Mouse (Mus musculus) megakaryocyte progenitor cell, adult 5-6 weeks (primary cell): Measurements from ENCODE around the gene Rtp4. TPM values are rescaled to one million over a fixed set of nuclear protein-coding genes. Genes with fewer than 3 reads are reported as not detected.
A peak's percentile ranks its signal among the peaks of the same experiment; 100 is the strongest.

Experiments used
- ATAC-seq: replicated peaks from 2 replicates; pipeline ENCODE4 v1.8.0; 2016; ENCODE audit warnings: mild to moderate bottlenecking, moderate TSS enrichment, inconsistent platforms; ENCODE audit not compliant: poor library complexity
- total RNA-seq, 2 experiments: library from RNA; stranded (forward) in 1 of 2; stranded (reverse) in 1 of 2; fragments of 157-497, 149-512 nt in 1 of 2; fragments of 200-1000 nt in 1 of 2; gene quantifications; 2 replicates each; pipeline versions ENCODE4 v1.2.3 to v1.2.4; 2015 to 2017

Gene Rtp4
- total RNA-seq, 2 experiments from 2014 or later = 1.2 to 5.6 TPM

DNA sequence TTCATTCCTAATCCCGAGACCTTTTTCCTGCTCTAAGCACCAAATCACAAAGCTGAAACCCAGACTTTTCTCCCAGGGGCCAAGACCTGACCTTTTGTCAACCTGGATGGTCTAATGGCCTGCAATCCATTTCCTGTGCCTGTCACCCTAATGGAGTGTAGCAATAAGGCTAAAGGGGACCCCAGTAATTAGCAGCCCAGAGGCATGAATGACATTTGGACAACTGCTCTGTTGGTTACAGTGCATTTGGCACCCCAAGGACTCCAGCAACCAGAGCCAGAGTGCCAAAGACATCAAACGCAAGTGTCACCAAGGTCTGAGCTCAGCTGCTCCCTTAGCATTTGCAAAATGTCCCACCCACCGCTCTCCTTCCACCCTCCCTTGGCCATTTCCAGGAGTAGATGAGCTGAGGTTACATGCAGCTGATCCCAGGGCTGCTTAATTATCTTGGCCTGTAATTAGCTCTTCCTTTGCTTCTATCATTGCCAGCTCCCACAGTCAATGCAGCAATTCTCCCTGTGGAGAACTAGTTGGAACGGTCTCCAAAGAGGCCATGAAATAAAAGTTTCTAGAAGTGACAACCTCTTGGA is 48.4 kb downstream of the Rtp4 start:
- no peak for ATAC-seq

DNA sequence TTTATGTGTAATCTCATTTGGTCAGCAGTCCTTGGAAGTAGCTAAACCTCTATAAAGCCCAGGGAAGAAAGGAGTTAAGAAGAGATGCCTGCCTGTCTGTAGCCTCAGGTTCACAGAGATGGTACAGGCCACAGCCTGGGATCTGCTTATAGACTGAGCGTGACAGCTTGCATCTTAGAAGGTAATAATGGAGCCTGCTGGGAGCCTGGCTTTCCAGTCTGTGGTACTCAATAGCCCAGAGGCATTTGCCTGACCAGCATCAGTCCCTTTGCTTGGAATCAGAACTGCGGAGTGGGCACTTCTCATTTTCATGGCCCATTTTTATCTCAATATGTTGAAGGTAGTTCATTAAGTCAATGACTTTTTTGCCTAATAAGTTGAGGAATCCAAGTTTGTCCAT is 54.5 kb downstream of the Rtp4 start:
- no peak for ATAC-seq

DNA sequence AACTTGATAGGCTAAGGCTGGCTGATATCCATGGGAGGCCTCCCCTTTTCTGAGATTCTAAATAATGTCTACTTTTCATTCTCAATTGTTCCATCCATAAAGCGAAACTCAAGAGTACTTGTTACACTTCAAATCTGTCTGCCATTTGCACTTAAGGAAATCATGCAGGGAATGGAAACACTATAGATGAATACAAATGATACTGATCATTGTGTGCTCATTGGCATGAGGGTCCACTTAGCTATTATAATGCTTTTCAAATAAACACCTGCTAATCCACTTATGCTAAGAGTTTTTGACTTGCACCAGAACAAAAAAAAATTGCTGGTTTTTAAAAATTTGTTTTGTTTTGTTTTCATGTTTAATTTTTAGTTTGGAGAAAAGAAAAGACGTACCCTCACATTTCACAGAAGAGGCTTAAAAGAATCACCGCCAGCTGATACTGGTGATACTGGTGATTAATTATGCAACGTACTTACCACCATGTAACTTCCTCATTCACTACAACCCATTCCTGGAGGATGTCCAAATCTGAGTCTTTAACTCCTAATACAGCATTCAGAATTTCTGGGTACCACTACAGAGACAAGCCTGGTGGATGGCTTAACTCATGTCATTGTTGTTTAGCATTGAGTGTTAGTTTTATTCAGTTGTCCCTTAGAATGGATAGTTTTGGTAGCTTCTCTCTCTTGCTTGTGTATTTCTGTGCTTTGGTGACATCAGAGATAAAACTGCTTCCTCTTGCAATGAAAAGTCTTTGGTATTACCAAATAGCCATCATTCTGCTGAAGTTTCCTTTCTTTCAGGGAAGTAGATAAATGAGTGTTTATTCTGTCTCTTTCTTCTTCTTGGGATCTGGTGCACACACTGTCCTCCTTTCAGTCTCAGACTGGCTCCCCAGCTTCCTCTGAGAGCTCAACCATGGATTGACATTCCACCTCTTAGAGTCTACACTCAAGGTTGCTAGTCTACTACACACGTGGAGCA is 71.3 kb downstream of the Rtp4 start:
- ATAC-seq = peak; percentile 75

GRCm38 (mm10) chr16:23592501-23592900 is 72.4 kb downstream of the Rtp4 start:
- ATAC-seq = no peak

GRCm38 (mm10) chr16:23596696-23597095 is 76.6 kb downstream of the Rtp4 start:
- ATAC-seq = no peak

DNA sequence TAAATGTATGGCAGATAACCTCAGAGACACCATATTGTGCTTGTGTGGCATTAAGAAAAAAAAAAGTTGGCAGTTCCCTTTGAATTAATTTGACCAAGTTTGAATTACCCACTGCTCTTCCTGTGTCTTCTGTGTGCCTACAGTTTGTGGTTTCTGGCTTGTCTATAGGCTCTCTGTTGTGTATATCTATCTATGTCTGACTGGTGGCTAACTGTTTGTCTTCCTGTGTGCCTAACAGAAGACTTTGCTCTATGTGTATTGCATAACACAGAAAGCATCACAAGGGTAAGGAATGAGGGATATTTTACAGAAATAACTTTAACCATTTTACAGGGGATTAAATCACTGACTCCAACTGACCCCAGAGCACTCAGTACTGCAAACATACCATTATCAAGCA is 77.9 kb downstream of the Rtp4 start:
- peak; percentile 86 for ATAC-seq

- ATAC-seq = no peak
Observed at GRCm38 (mm10) chr16:23606220-23606619, 86.1 kb downstream of the Rtp4 start.

GRCm38 (mm10) chr16:23606651-23607050 is 86.6 kb downstream of the Rtp4 start:
- no peak for ATAC-seq

GRCm38 (mm10) chr16:23607911-23608410 is 87.9 kb downstream of the Rtp4 start:
- ATAC-seq = no peak

DNA sequence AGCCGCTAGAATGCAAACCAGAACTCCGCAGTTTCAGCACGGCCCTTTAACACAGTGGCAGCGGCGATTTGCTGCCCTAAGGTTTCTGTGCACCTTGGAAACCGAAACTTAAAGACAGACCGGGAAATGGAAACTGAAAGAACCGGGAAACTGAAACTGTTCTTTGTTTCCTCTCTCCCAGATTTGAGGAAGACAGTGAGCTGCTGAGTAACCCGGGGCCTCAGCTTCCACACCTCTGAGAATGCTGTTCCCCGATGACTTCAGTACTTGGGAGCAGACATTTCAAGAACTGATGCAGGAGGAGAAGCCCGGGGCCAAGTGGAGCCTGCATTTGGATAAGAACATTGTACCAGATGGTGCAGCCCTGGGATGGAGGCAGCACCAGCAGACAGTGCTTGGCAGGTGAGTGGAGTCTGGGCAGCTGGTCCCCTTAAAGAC is 89.7 kb downstream of the Rtp4 start:
- peak; percentile 69 for ATAC-seq

DNA sequence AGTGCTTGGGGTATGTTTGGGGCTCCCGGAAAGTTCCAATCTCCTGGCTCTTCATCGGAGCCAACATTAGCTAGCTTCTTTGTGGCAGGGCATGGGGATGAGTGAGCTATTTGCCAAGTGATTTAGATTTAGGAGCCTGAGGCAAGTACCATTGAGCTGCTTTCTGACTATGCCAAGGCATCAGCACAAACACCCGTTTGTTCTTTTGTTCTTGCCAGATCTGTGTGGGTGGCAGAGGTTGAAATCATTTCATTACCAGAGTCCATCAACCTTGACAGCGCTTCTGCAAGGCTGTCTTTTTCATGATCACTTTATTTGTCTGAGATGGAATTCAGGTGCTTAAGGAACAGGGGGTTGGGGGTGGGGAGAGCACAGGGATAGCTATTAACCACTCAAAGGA is 104.1 kb downstream of the Rtp4 start:
- no peak for ATAC-seq

GRCm38 (mm10) chr16:23631531-23631930 is 111.4 kb downstream of the Rtp4 start:
- ATAC-seq = no peak

DNA sequence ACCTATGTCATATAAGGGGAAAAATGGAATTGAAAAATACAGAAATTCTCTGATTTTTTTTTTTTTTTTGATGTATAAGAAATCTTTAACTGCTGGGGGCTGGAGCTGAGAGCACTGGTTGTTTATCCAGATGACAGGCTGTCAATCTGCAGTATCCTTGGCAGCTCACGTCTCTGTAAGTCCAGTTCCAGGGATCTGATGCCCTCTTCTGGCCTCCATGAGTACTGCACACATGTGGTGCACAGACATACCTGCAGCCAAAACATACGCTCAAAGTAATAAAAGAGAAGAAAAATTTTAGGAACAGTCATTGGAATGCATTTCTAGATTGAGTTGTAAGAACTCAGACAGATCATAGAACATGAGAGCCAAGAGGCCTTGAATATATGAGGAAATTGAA is 112.6 kb downstream of the Rtp4 start:
- no peak for ATAC-seq

GRCm38 (mm10) chr16:23653028-23653427 is 132.9 kb downstream of the Rtp4 start:
- no peak for ATAC-seq

DNA sequence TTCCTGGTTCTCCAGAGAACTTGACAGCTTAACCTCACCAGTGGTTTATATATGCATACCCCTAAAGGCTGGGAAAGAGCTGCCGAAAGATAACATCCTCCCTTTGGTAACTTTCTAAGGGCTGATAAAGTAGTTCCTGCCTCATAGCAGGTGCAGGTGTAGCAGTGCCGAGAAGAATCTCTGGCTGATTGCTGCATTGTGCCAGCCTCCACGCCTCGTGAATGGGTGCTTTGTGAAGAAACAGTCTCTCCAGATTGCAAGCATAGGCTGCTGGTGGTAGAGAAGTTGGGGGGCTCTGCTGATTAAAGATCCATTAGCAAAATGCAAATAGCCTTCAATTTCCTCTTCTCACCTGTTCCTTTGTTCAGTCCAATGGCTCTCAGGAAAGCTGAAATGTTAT is 133.4 kb downstream of the Rtp4 start:
- no peak for ATAC-seq

DNA sequence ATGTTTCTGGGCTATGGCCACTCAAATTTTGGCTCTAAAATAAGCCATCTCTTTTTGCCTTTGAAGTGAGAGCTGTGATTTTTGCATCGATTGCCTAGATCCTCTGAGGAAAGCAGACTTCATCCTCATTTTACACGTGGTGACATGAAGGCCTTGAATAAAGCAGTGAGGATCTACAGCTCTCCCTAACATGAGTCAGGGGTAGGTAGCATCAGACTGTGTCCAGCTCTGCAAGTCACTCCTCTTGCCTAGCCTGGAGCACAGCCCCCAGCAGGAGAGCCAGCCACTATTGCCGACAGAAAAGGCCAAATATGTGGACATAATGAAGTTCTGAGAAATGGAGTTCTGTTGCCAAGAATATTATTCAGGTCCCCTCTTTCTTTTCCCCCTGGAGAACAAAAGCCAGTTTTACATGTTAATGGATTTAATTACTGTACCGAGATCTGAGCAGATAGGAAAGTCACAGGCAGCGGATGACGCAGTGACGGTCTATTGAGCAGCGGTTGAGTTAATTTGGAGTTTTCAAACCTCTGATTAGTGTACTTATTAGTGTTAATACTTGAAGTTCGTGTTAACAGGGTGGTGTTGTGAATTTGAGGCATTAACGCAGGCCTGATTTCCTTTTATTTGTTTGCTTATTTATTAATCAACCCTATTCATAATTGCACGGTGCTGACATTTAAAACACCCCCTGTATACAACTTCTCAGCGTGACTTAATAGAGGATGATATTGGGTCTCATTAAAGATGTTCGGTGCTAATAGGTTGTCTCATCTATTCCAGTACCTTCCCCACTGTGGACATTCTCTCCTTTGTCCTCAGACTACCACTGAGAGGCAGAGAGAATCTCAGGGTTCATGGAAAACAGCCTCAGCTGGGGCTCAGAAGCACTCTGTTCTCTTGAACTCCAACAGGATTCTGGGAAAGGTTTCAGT is 139.8 kb downstream of the Rtp4 start:
- ATAC-seq = no peak

Other genes starting within 250 kb of the Rtp4 start
- not detected in 2 replicates for gene Rtp1, start 91.2 kb upstream of the Rtp4 start, total RNA-seq (2015)
- gene Rtp1, start 91.2 kb upstream of the Rtp4 start, total RNA-seq (2017) = not detected in 2 replicates
- gene Masp1, start 524 bp downstream of the Rtp4 start, total RNA-seq (2015) = not detected in 2 replicates
- gene Masp1, start 524 bp downstream of the Rtp4 start, total RNA-seq (2017) = not detected in 2 replicates